In genomic region chr6:38871051-38871450, GRCm38 (mm10) we compare ENCODE assay signal across 11 mouse cellular contexts. TPM values are rescaled to one million over a fixed set of nuclear protein-coding genes. Genes with fewer than 3 reads are reported as not detected.
A peak's percentile ranks its signal among the peaks of the same experiment; 100 is the strongest.
DNase-seq lines count a peak whose midpoint lies in the region; ATAC-seq and TF ChIP-seq lines count a peak whose summit lies in the region.
"Had no signal": no experiment of that assay in that cellular context is flagged by ENCODE, and none has a peak within 500 bp of the region (broad histone marks: within the 10 kb centered on the region; RNA-seq: fewer than 3 reads in every experiment).

No protein-coding gene starts in this region.

- WGBS in liver, embryonic 12.5 days (ENCODE audit: insufficient replicate concordance): 47% methylated on average over 7 of the region's 7 CpGs
- 10% methylated on average over 7 of the region's 7 CpGs for WGBS in midbrain, embryonic 14.5 days

- ATAC-seq in liver, embryonic 12.5 days: no peak
- ATAC-seq in midbrain, embryonic 14.5 days (ENCODE audit: low FRiP score, low TSS enrichment): no peak

- H3K9ac ChIP-seq in liver, embryonic 12.5 days: peak overlapping the region; percentile 36; the same call in 1 of the 2 replicates
- H3K9ac ChIP-seq in midbrain, embryonic 14.5 days (replicated peaks; ENCODE audit: low read length): no peak overlapping the region
- H3K9ac ChIP-seq: embryonic facial prominence, embryonic 13.5 days had no signal

- intact Hi-C loops in gastrocnemius, adult 2 months (cut with DNase I): loop anchor here (5.0 kb wide), 1 partner anchor 74 kb away; no protein-coding TSS in a partner anchor

- no peaks in the 10 kb centered on the region for H3K9me3 ChIP-seq in liver, embryonic 12.5 days (replicated peaks)
- H3K9me3 ChIP-seq in midbrain, embryonic 14.5 days (ENCODE audit: control insufficient read depth, low read length): no peaks in the 10 kb centered on the region
- H3K9me3 ChIP-seq: embryonic facial prominence, embryonic 13.5 days had no signal

- H3K4me1 ChIP-seq in liver, embryonic 12.5 days: peaks cover 73% of the 10 kb centered on the region
- H3K4me1 ChIP-seq in midbrain, embryonic 14.5 days (ENCODE audit: control insufficient read depth, insufficient read depth, low read length): peaks cover 41% of the 10 kb centered on the region

- H3K27ac ChIP-seq in gastrocnemius, adult 2 months: 0 out of 2 replicates have a peak overlapping the region, but pooled peaks have one; percentile 8
- peak overlapping the region; percentile 99 for H3K27ac ChIP-seq in liver, embryonic 12.5 days
- H3K27ac ChIP-seq in midbrain, embryonic 14.5 days (replicated peaks; ENCODE audit: low read depth, low read length): no peak overlapping the region
- H3K27ac ChIP-seq: embryonic facial prominence, embryonic 13.5 days; heart, adult 2 months had no signal

- no peak for TF ChIP-seq CTCF in gastrocnemius, adult 2 months (IDR thresholded peaks at IDR 0.05)

- DNase-seq in gastrocnemius, adult 2 months: no peak
- no peak for DNase-seq in gastrocnemius, postnatal 10 days
- peak; percentile 56 to 58 for DNase-seq in B cell, adult 2 months
- peak; percentile 33 for DNase-seq in midbrain, embryonic 14.5 days
- DNase-seq in left cerebral cortex, adult 8-10 months (ENCODE audit: low spot score in 2 of 2): no peak
- DNase-seq in adrenal gland, postnatal 25 days: no peak
- DNase-seq in urinary bladder, postnatal 14 days (ENCODE audit: low spot score): no peak
- DNase-seq: thymus, postnatal 25 days had no signal

- peak overlapping the region; percentile 79 for H3K4me2 ChIP-seq in liver, embryonic 12.5 days
- no peak overlapping the region for H3K4me2 ChIP-seq in midbrain, embryonic 14.5 days (ENCODE audit: low read length)
- H3K4me2 ChIP-seq: embryonic facial prominence, embryonic 13.5 days had no signal

- H3K27me3 ChIP-seq in liver, embryonic 12.5 days (replicated peaks): no peaks in the 10 kb centered on the region
- no peaks in the 10 kb centered on the region for H3K27me3 ChIP-seq in midbrain, embryonic 14.5 days (ENCODE audit: control insufficient read depth, insufficient read depth, low read length)
- H3K27me3 ChIP-seq: embryonic facial prominence, embryonic 13.5 days had no signal

- peaks cover 55% of the 10 kb centered on the region for H3K36me3 ChIP-seq in liver, embryonic 12.5 days
- no peaks in the 10 kb centered on the region; the same call in 1 of the 2 replicates for H3K36me3 ChIP-seq in midbrain, embryonic 14.5 days (ENCODE audit: control insufficient read depth, insufficient read depth, low read length)
- H3K36me3 ChIP-seq: embryonic facial prominence, embryonic 13.5 days had no signal

- no peak overlapping the region for H3K4me3 ChIP-seq in gastrocnemius, adult 2 months
- no peak overlapping the region for H3K4me3 ChIP-seq in liver, embryonic 12.5 days
- H3K4me3 ChIP-seq in midbrain, embryonic 14.5 days (replicated peaks; ENCODE audit: low read depth, low read length): no peak overlapping the region
- H3K4me3 ChIP-seq: embryonic facial prominence, embryonic 13.5 days; heart, adult 2 months had no signal

RNA-seq across cellular contexts. Expression of gene Tbxas1, which starts 4.2 kb away (rescaled TPM):
- total RNA-seq in gastrocnemius, adult 2 months (2021): under 1 TPM; 0.64 to 0.79 TPM
- 1 to 10 TPM in 1 of 2 experiments, under 1 TPM in 1; 0.92 to 1.9 TPM for total RNA-seq in gastrocnemius, postnatal 10 days (2021)
- polyA plus RNA-seq in liver, embryonic 12.5 days (2016; fragmentation: Nextera tagmentation; extraction: Ambion mirVana): 11.3 and 12.9 TPM in 2 replicates
- polyA plus RNA-seq in midbrain, embryonic 14.5 days (2014; fragmentation: Nextera tagmentation; extraction: Ambion mirVana): 0.69 and 1.6 TPM in 2 replicates
- 1 to 10 TPM; 3.1 to 8.2 (median 5.0) TPM for total RNA-seq in left cerebral cortex, adult 8-10 months (2022)
- 5.3 and 7.8 TPM in 2 replicates for total RNA-seq in adrenal gland, postnatal 25 days (2021)

RNA-seq across cellular contexts. Expression of gene Hipk2, which starts 4.9 kb away (rescaled TPM):
- total RNA-seq in gastrocnemius, adult 2 months (2021): 100 to 1,000 TPM in 1 of 2 experiments, 10 to 100 TPM in 1; 56.2 to 120 TPM
- 10 to 100 TPM; 45.1 to 46.0 TPM for total RNA-seq in gastrocnemius, postnatal 10 days (2021)
- 26.8 and 28.9 TPM in 2 replicates for polyA plus RNA-seq in liver, embryonic 12.5 days (2016; fragmentation: Nextera tagmentation; extraction: Ambion mirVana)
- 35.1 and 41.3 TPM in 2 replicates for polyA plus RNA-seq in midbrain, embryonic 14.5 days (2014; fragmentation: Nextera tagmentation; extraction: Ambion mirVana)
- 10 to 100 TPM; 63.1 to 76.0 (median 71.7) TPM for total RNA-seq in left cerebral cortex, adult 8-10 months (2022)
- total RNA-seq in adrenal gland, postnatal 25 days (2021): 137 TPM in 2 replicates

Comparison
In these comparisons a context has a peak if more than half of its experiments do, and no peak if none do; other contexts are left out.
1. DNase-seq: peak in B cell, adult 2 months (2 of 2) and midbrain, embryonic 14.5 days (single experiment); none in gastrocnemius, adult 2 months (single experiment), gastrocnemius, postnatal 10 days (single experiment), left cerebral cortex, adult 8-10 months (0 of 2), adrenal gland, postnatal 25 days (single experiment) and urinary bladder, postnatal 14 days (single experiment).